Mouse (Mus musculus) adrenal gland, adult 8-10 months (tissue): Measurements from ENCODE around the gene Gm49358. TPM values are rescaled to one million over a fixed set of nuclear protein-coding genes. Genes with fewer than 3 reads are reported as not detected.

Source experiments
- DNase-seq: peaks from one replicate; pipeline ENCODE4 v3.0.0; 2022
- total RNA-seq, 4 experiments: library from RNA; stranded (reverse); gene quantifications; 2 replicates each; pipeline ENCODE4 v1.2.4; 2022

The Gm49358 gene
- total RNA-seq, 4 experiments from 2014 or later, result 6.1 to 31.4 (median 18.2) TPM

DNA sequence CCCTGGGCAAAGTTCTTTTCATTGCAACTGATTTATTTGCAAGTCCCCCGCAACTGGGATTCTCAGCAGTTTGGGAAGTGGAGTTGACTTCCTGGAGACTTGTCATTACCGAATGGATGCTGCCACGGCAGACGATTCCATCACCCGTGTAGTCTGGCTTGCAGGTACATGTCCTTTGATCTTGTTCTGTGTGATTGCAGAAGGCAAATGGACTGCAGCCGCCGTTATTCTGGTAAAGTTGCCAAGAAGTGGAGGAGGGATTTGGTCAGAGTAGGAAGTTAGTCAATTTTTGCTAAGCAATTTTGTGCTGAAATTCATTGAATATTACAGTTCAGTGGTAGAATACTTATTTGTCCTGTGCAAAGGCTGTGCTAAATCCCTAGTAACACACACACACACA, 114.9 kb downstream of the Gm49358 start:
- no peak for DNase-seq

DNA sequence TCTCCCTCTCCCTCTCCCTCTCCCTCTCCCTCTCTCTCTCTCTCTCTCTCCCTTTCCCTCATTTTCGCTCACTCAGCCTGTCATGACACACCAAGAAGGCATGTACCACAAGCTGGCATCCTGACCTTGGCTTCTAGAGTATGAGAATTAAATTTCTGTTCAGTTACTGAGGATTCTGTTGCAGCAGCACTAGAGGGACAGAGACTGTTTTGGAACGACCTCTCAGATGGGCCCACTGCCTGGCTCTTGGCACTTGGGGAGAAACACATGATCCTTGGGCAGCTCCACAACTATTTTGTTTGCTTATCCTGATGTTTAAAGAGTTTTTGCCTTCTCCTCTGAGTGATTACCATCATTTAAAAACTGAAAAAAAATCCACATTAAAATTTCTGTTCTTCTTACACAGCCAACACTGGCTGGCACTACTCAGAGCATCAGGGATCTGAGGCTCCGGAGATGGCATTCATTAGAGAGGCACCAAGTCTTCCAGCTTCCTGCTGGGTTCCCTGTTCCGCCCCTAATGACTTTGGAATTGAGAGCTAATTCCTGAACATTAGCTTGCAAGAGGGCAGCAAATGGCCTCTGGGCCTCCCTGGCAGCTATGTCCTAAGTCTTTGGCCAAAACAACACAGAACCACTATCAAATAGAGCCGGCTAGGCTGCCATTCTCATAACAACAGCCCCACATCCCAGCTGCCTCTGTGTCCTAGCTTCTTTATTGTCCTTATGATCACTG, 116.5 kb downstream of the Gm49358 start:
- DNase-seq, result peak; percentile 47

GRCm38 (mm10) chr10:86881448-86881847, 117.7 kb downstream of the Gm49358 start:
- DNase-seq, result no peak

Other genes starting within 250 kb of the Gm49358 start
- gene Hsp90b1, start 58.5 kb upstream of the Gm49358 start, total RNA-seq, result 100 to 1,000 TPM; 585 to 731 (median 653) TPM
- 1 to 10 TPM; 3.0 to 6.7 (median 3.9) TPM for gene Ttc41, start 58.2 kb upstream of the Gm49358 start, total RNA-seq
- gene Nt5dc3, start 15.0 kb downstream of the Gm49358 start, total RNA-seq, result 10 to 100 TPM; 44.4 to 80.1 (median 57.1) TPM
- gene Stab2, start 244.1 kb downstream of the Gm49358 start, total RNA-seq, result 1 to 10 TPM in 1 of 4 experiments, under 1 TPM in 3; 0.22 to 1.2 (median 0.25) TPM